Mouse (Mus musculus) spleen, adult 2 months (tissue): ENCODE results near the gene Fth1.

Source experiments
- CTCF ChIP-seq: fragments of 200-500 bp; IDR thresholded peaks from 2 replicates; pipeline ENCODE4 v1.5.1; 2011; ENCODE audit warnings: mild to moderate bottlenecking, inconsistent platforms; ENCODE audit not compliant: insufficient read depth, insufficient read length, insufficient replicate concordance; ENCODE audit errors: extremely low read depth
- POLR2A ChIP-seq: fragments of 200-500 bp; IDR thresholded peaks from 2 replicates; pipeline ENCODE4 v1.6.1; 2011; ENCODE audit warnings: low read depth, low read length, inconsistent platforms

- TF ChIP-seq POLR2A (no peak), CTCF (no peak)
These were observed 19.6 kb upstream of the Fth1 start for GRCm38 (mm10) chr19:9960769-9961168.
